Mouse (Mus musculus) stomach, postnatal 0 days (tissue): ENCODE measurements around the gene Gja5.

ENCODE experiments used
- CTCF ChIP-seq: IDR thresholded peaks from 2 replicates; pipeline ENCODE4 v1.5.1; 2016; ENCODE audit warnings: antibody characterized with exemption, low read depth, mild to moderate bottlenecking, moderate library complexity
- EP300 ChIP-seq: optimal IDR thresholded peaks from 2 replicates; pipeline ENCODE3; 2016; ENCODE audit warnings: antibody characterized with exemption

DNA sequence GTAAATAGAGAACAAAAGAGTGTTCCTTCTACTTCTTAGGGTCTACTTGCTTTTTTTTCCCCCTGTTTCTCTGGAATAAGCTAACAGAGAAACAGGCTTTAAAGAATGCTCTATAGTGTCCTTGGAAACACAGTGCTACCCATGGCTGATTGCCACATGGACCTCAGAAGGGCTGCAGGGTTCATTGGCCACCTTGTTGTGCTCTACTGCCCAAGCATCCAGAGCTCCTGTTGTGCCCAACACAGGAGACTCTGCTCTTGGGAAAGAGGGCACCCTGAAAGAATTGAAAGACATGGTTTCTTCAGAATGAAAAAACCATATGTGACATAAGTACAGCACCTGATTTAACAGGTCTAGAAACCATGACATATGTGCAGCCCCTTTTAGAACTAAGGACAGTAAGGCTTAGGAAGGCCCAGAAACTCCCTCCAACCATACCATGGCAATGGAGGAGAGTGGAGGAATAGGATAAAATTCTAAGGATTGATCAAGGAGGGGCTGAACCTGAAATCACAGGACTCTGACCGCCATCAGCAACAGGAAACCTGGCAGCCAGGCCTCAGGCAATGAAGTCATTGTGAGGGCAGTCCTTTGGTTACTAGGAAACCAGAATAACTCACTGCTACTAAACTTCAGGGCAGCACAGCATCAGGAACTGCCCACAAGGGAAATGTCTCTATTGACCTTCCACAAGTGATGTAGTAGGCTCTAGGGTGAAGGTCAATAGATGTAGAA lies 200.4 kb downstream of the Gja5 start:
- TF ChIP-seq CTCF, result no peak
- TF ChIP-seq EP300, result no peak
